Mouse (Mus musculus): ENCODE measurements at regions not wholly inside any gene's neighbourhood (a gene's known extent, or its start where the extent isn't known, plus 50 kb on each side); places are given as distances from the start of the nearest gene placed in this dataset.

GRCm38 (mm10) chr6:143401436-143401835 lies 234.4 kb downstream of the Etnk1 start:
- TF ChIP-seq CTCF (conservative IDR thresholded peaks at IDR 0.05 in 1 of 2, IDR thresholded peaks at IDR 0.05 in 1 of 2; ENCODE audit: low read depth in 2 of 2, low read length in 2 of 2) (no peak), TBP (conservative IDR thresholded peaks at IDR 0.05; ENCODE audit: low read depth, low read length) (no peak), POLR2A (IDR thresholded peaks at IDR 0.05; ENCODE audit: low read depth, low read length) (no peak), MEF2A (IDR thresholded peaks at IDR 0.05; ENCODE audit: borderline replicate concordance, low read depth, low read length) (no peak), USF1 (IDR thresholded peaks at IDR 0.05; ENCODE audit: low read depth, low read length) (no peak), ZNF384 (IDR thresholded peaks at IDR 0.05; ENCODE audit: low read depth, low read length) (no peak), HCFC1 (IDR thresholded peaks at IDR 0.05; ENCODE audit: low read depth, low read length) (no peak), ELF1 (IDR thresholded peaks at IDR 0.05; ENCODE audit: low read depth, low read length) (no peak), MYC (IDR thresholded peaks at IDR 0.05; ENCODE audit: low read depth, low read length) (no peak), UBTF (IDR thresholded peaks at IDR 0.05; ENCODE audit: low read depth, low read length) (no peak), MAX (IDR thresholded peaks at IDR 0.05; ENCODE audit: low read length) (no peak), CHD1 (IDR thresholded peaks at IDR 0.05; ENCODE audit: low read depth, low read length) (no peak), E2F4 (IDR thresholded peaks at IDR 0.05; ENCODE audit: insufficient replicate concordance, low read depth, low read length) (no peak)

Data from CH12.LX (cell line).